Mouse (Mus musculus): ENCODE measurements around the gene Ltc4s. TPM values are rescaled to one million over a fixed set of nuclear protein-coding genes. Genes with fewer than 3 reads are reported as not detected.

Gene Ltc4s
- polyA plus RNA-seq, 1 experiment from 2014 or later = 0.46 TPM

DNA sequence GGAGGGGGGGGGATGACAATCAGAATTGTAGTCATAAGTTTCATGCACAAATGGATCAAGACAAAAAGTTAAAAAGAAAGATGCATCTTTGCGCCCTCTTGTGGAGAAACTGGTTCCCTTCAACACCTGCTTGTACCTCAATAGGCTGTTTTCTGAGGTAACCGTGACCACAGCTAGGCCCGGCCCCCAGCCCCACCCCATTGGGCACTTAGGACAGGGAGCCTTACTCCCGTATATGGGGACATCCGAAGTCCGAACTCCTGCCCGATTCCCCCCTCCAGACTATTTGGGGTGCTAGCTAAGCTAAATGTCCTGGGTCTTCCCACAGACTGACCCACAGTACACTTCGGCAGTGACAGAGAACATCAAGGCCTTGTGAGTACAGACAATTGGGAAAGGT, 7.0 kb downstream of the Ltc4s start:
- Histone ChIP-seq H3K4me1 (replicated peaks) (peaks cover 58% of the 10 kb centered on the region), H3K36me3 (replicated peaks) (peaks cover 55% of the 10 kb centered on the region), H3K27ac (replicated peaks) (no peak overlapping the region), H3K4me3 (replicated peaks) (no peak overlapping the region), H3K4me2 (peak overlapping the region; percentile 47), H3K9ac (no peak overlapping the region), H3K27me3 (no peaks in the 10 kb centered on the region), H3K9me3 (replicated peaks) (no peaks in the 10 kb centered on the region)
- 34% methylated on average over 8 of the region's 8 CpGs for WGBS (ENCODE audit: insufficient replicate concordance)
- ATAC-seq (ENCODE audit: insufficient read depth) = no peak

- 0 out of 2 replicates have a peak overlapping the region, but pooled peaks have one; percentile 12 for H3K4me3 ChIP-seq (replicated peaks)
- H3K4me1 ChIP-seq (replicated peaks) = peaks cover 58% of the 10 kb centered on the region
- H3K27ac ChIP-seq (replicated peaks) = no peak overlapping the region
- no peaks in the 10 kb centered on the region for H3K27me3 ChIP-seq
- ATAC-seq (ENCODE audit: insufficient read depth) = no peak
- peaks cover 54% of the 10 kb centered on the region for H3K36me3 ChIP-seq (replicated peaks)
- 74% methylated on average over 45 of the region's 45 CpGs for WGBS (ENCODE audit: insufficient replicate concordance)
- no peaks in the 10 kb centered on the region for H3K9me3 ChIP-seq (replicated peaks)
- H3K4me2 ChIP-seq = peak overlapping the region; percentile 47
- no peak overlapping the region for H3K9ac ChIP-seq
Observed at GRCm38 (mm10) chr11:50230481-50231304, 7.7 kb downstream of the Ltc4s start.

- Histone ChIP-seq H3K4me3 (replicated peaks) (no peak overlapping the region), H3K27ac (replicated peaks) (peak overlapping the region; percentile 45), H3K4me1 (replicated peaks) (peaks cover 56% of the 10 kb centered on the region), H3K9me3 (replicated peaks) (no peaks in the 10 kb centered on the region), H3K27me3 (no peaks in the 10 kb centered on the region), H3K36me3 (replicated peaks) (peaks cover 41% of the 10 kb centered on the region), H3K4me2 (no peak overlapping the region), H3K9ac (no peak overlapping the region)
- 59% methylated on average over 7 of the region's 7 CpGs for WGBS (ENCODE audit: insufficient replicate concordance)
- no peak for ATAC-seq (ENCODE audit: insufficient read depth)
Observed at GRCm38 (mm10) chr11:50229252-50229910, 9.0 kb downstream of the Ltc4s start.

DNA sequence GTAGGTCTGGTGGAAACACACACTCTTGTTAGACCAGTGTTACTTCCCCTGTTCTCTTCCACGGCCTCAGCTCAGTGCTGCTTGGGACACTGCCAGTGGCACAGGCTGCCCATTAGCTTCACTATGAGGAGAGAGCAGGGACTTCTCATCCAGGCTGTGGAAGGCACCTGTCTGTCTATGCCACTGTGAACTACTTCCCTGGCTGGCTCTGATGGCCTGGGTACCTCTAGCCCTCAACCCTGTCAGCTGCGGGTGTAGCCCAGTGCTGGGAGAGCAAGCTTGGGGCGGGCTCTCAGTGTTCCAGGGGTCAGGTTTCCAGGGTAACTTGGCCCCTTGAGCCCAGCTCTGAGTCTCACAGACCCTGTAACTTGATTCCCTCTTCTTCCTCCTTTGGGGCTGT, 9.6 kb downstream of the Ltc4s start:
- peak overlapping the region; percentile 45 for H3K27ac ChIP-seq (replicated peaks)

GRCm38 (mm10) chr11:50227736-50228135, 10.7 kb downstream of the Ltc4s start:
- Histone ChIP-seq H3K9ac (no peak overlapping the region), H3K36me3 (replicated peaks) (peaks cover 24% of the 10 kb centered on the region), H3K9me3 (replicated peaks) (no peaks in the 10 kb centered on the region), H3K27ac (replicated peaks) (peak overlapping the region; percentile 97), H3K27me3 (no peaks in the 10 kb centered on the region), H3K4me1 (replicated peaks) (peaks cover 72% of the 10 kb centered on the region), H3K4me3 (replicated peaks) (no peak overlapping the region), H3K4me2 (peak overlapping the region; percentile 86)
- WGBS (ENCODE audit: insufficient replicate concordance) = 82% methylated on average over 4 of the region's 4 CpGs
- ATAC-seq (ENCODE audit: insufficient read depth) = no peak

More for the DNA sequence above, 9.6 kb downstream of the Ltc4s start:
- no peak for ATAC-seq (ENCODE audit: insufficient read depth)
- peaks cover 35% of the 10 kb centered on the region for H3K36me3 ChIP-seq (replicated peaks)
- no peaks in the 10 kb centered on the region for H3K9me3 ChIP-seq (replicated peaks)
- no peak overlapping the region for H3K4me2 ChIP-seq
- no peaks in the 10 kb centered on the region for H3K27me3 ChIP-seq
- no peak overlapping the region for H3K9ac ChIP-seq
- 53% methylated on average over 3 of the region's 3 CpGs for WGBS (ENCODE audit: insufficient replicate concordance)
- no peak overlapping the region for H3K4me3 ChIP-seq (replicated peaks)
- H3K4me1 ChIP-seq (replicated peaks) = peaks cover 62% of the 10 kb centered on the region

- Histone ChIP-seq H3K4me1 (replicated peaks) (peaks cover 77% of the 10 kb centered on the region), H3K36me3 (replicated peaks) (peaks cover 19% of the 10 kb centered on the region), H3K9me3 (replicated peaks) (no peaks in the 10 kb centered on the region), H3K27ac (replicated peaks) (peak overlapping the region; percentile 97), H3K9ac (no peak overlapping the region; the same call in 1 of the 2 replicates), H3K27me3 (no peaks in the 10 kb centered on the region), H3K4me2 (peak overlapping the region; percentile 86), H3K4me3 (replicated peaks) (peak overlapping the region; percentile 94)
- no peak for ATAC-seq (ENCODE audit: insufficient read depth)
- WGBS (ENCODE audit: insufficient replicate concordance) = 62% methylated on average over 3 of the region's 3 CpGs
Observed at GRCm38 (mm10) chr11:50227226-50227625, 11.2 kb downstream of the Ltc4s start.

DNA sequence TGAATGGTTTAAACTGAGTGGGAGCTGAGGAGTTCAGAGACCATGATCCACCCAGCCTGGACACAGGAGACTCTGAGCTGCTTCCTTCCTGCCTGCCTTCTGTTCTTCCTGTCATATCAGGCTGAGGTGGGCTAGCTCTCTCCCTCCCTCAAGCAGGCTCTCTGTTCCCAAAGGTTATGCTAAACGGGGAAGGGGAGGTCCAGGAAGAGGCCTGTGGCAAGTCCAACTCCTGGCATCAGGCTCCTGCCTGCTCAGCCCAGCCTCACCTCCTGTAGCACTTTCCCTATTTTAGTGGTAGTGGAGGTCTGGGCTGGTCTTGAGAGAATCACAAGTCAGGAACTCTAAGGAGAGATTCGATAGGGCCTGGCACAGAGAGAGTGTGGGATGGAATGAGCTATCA, 12.0 kb downstream of the Ltc4s start:
- H3K4me1 ChIP-seq (replicated peaks) = peaks cover 74% of the 10 kb centered on the region
- ATAC-seq (ENCODE audit: insufficient read depth) = no peak
- 16% methylated on average over 2 of the region's 2 CpGs for WGBS (ENCODE audit: insufficient replicate concordance)

GRCm38 (mm10) chr11:50225611-50226378, 12.6 kb downstream of the Ltc4s start:
- WGBS (ENCODE audit: insufficient replicate concordance) = under 1% methylated on average over 34 of the region's 34 CpGs
- Histone ChIP-seq H3K36me3 (replicated peaks) (peaks cover 6% of the 10 kb centered on the region), H3K4me1 (replicated peaks) (peaks cover 71% of the 10 kb centered on the region), H3K9ac (peak overlapping the region; percentile 99), H3K27me3 (no peaks in the 10 kb centered on the region), H3K9me3 (replicated peaks) (no peaks in the 10 kb centered on the region), H3K27ac (replicated peaks) (peak overlapping the region; percentile 97), H3K4me2 (peak overlapping the region; percentile 86), H3K4me3 (replicated peaks) (peak overlapping the region; percentile 94)
- peak; percentile 7 for ATAC-seq (ENCODE audit: insufficient read depth)

More for the DNA sequence above, 12.0 kb downstream of the Ltc4s start:
- Histone ChIP-seq H3K9ac (peak overlapping the region; percentile 99), H3K9me3 (replicated peaks) (no peaks in the 10 kb centered on the region), H3K27ac (replicated peaks) (peak overlapping the region; percentile 97), H3K4me2 (peak overlapping the region; percentile 86), H3K4me3 (replicated peaks) (peak overlapping the region; percentile 94), H3K27me3 (no peaks in the 10 kb centered on the region), H3K36me3 (replicated peaks) (peaks cover 11% of the 10 kb centered on the region)

DNA sequence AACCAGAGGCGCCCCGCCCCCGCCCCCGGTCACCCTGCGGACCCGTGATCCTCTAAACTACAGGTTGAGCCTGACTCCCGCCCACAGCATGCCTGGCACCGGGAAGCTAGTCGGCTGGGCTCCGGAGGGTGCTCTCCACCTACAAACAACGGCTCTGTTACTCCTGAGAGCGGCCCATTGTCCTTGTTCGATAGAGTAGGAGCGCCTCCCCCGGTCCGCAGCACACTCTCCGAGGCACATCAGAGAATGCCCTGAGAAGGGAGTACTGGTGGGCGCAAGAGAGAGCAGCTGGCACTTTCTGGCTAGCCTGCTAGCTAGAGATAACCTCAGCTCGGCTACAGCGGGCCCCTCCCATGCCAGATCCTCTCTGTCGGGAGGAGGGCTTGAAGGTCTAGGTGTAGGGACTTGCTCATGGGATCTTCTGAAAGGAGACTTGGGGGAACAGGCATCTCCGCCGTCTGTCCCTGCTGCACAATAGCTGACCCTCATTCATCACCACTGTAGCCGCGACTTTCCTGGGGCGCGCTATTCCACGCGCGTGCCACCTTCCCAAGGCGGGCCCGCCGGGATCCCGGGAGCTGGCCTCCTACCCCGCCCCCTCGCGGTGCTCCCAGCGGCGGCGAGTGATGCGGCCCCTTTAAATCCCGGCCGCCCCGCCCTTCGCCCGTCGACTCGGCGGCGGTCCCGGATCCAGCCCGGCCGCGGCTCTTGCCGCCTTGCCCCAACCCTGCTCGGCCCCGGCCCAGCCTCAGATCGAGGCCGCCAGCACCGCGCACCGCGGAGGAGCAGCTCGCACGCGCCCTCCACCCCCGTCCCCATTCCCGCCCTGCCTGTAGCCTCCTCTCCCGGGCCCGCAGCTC, 13.5 kb downstream of the Ltc4s start:
- ATAC-seq (ENCODE audit: insufficient read depth) = peak; percentile 95
- Histone ChIP-seq H3K27me3 (no peaks in the 10 kb centered on the region), H3K4me2 (peak overlapping the region; percentile 86), H3K36me3 (replicated peaks) (no peaks in the 10 kb centered on the region; the same call in 1 of the 2 replicates), H3K4me3 (replicated peaks) (peak overlapping the region; percentile 94), H3K9ac (peak overlapping the region; percentile 99), H3K4me1 (replicated peaks) (peaks cover 67% of the 10 kb centered on the region), H3K9me3 (replicated peaks) (no peaks in the 10 kb centered on the region), H3K27ac (replicated peaks) (peak overlapping the region; percentile 97)
- under 1% methylated on average over 70 of the region's 70 CpGs for WGBS (ENCODE audit: insufficient replicate concordance)

Data from liver, embryonic 15.5 days (tissue).